Mouse (Mus musculus) stomach, postnatal 0 days (tissue): ENCODE results near the gene Sergef. TPM values are rescaled to one million over a fixed set of nuclear protein-coding genes. Genes with fewer than 3 reads are reported as not detected.

Experiments
- ATAC-seq: fragments of 200-750 bp; cut with Nextera tagmentation; 2 replicates; pipeline ENCODE4 v1.8.0; 2017; ENCODE audit not compliant: low FRiP score, low TSS enrichment
- DNase-seq: peaks from one replicate; pipeline ENCODE4 v3.0.0-alpha.2; 2016; ENCODE audit warnings: low spot score
- H3K27ac ChIP-seq: fragments of 300-500 bp; sonication (generic); replicated peaks from 2 replicates; pipeline ENCODE4 v1.5.1; 2014; ENCODE audit warnings: mild to moderate bottlenecking, control low read depth
- H3K27me3 ChIP-seq: fragments of 300-500 bp; sonication (generic); 2 replicates; pipeline ENCODE4 v1.6.1; 2014; ENCODE audit warnings: low read length; ENCODE audit not compliant: control insufficient read depth, insufficient read depth
- H3K36me3 ChIP-seq: fragments of 300-500 bp; sonication (generic); 2 replicates; pipeline ENCODE4 v1.6.1; 2014; ENCODE audit warnings: low read length, mixed read lengths; ENCODE audit not compliant: control insufficient read depth, insufficient read depth
- H3K4me1 ChIP-seq: fragments of 300-500 bp; sonication (generic); replicated peaks from 2 replicates; pipeline ENCODE4 v1.6.1; 2014; ENCODE audit warnings: antibody characterized with exemption; ENCODE audit not compliant: control insufficient read depth, insufficient read depth
- H3K4me2 ChIP-seq: fragments of 300-500 bp; sonication (generic); replicated peaks from 2 replicates; pipeline ENCODE4 v1.6.1; 2014; ENCODE audit warnings: low read depth, mild to moderate bottlenecking, control low read depth, moderate library complexity
- H3K4me3 ChIP-seq: fragments of 300-500 bp; sonication (generic); 2 replicates; pipeline ENCODE4 v1.5.1; 2014; ENCODE audit warnings: low read depth, low read length, control low read depth
- H3K9ac ChIP-seq: fragments of 300-500 bp; sonication (generic); 2 replicates; pipeline ENCODE4 v1.6.1; 2014; ENCODE audit warnings: mild to moderate bottlenecking, low read length, control low read depth, mixed read lengths
- H3K9me3 ChIP-seq: fragments of 300-500 bp; sonication (generic); 2 replicates; pipeline ENCODE4 v1.6.1; 2016; ENCODE audit warnings: low read length; ENCODE audit not compliant: control insufficient read depth
- CTCF ChIP-seq: IDR thresholded peaks from 2 replicates; pipeline ENCODE4 v1.5.1; 2016; ENCODE audit warnings: antibody characterized with exemption, low read depth, mild to moderate bottlenecking, moderate library complexity
- EP300 ChIP-seq: optimal IDR thresholded peaks from 2 replicates; pipeline ENCODE3; 2016; ENCODE audit warnings: antibody characterized with exemption
- WGBS: fragments of 180-500 bp; shearing (Covaris S2); extraction: QIAGEN DNeasy Blood & Tissue Kit; methylation state at CpG from one replicate; pipeline ENCODE4 v1.1.7; 2014; 5-methylcytosine and 5-hydroxymethylcytosine counted together
- polyA plus RNA-seq: library from polyadenylated mRNA; unstranded; fragments of >200 nt; fragmentation: Nextera tagmentation; extraction: Ambion mirVana; gene quantifications from 2 replicates; pipeline ENCODE4 v1.2.1, GENCODE M21; 2015

The Sergef gene
- polyA plus RNA-seq, 1 experiment from 2014 or later: 11.4 TPM

- no peaks in the 10 kb centered on the region for H3K9me3 ChIP-seq
- H3K27me3 ChIP-seq: no peaks in the 10 kb centered on the region
- no peak overlapping the region for H3K9ac ChIP-seq
- no peak for TF ChIP-seq EP300
- TF ChIP-seq CTCF: no peak
- H3K36me3 ChIP-seq: no peaks in the 10 kb centered on the region
- H3K4me3 ChIP-seq: no peak overlapping the region
- no peak; the same call in 1 of the 2 replicates for ATAC-seq
- WGBS: 62% methylated on average over 8 of the region's 8 CpGs
- H3K4me2 ChIP-seq: no peak overlapping the region
- no peak for DNase-seq
- H3K4me1 ChIP-seq: no peaks in the 10 kb centered on the region
- H3K27ac ChIP-seq: no peak overlapping the region
Observed at GRCm38 (mm10) chr7:46607031-46607426, 32.6 kb downstream of the Sergef start.

DNA sequence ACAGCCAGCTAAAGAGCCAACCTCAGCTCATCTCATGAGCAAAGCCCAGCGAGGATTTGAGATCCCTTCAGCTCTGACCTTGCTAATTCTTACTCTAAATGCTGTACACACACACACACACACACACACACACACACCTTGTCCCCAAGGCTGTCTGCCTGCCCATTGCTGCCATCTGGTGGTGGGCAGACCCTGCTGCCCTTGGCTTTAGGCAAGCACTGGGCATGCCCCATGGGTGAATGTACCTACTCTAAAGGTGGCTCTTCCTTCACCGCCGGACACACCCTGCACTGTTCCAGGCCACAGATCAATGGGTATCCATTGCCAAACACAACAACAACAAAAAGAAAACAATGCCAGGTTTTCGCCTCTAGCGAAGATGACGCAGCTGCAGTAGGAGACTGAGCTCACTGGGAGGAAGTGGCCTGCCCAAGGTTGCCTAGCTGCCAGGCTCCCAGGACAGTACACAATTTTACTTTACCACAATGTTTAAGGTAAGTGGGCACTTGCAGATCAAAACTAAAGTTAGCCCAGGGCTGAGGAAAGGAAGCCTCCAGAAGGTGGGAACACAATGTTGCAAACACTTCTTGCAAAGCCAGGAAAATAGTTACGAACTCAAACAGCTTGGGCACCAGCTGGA lies 33.1 kb downstream of the Sergef start:
- ATAC-seq: no peak

GRCm38 (mm10) chr7:46603051-46603450 lies 36.6 kb downstream of the Sergef start:
- H3K9ac ChIP-seq: no peak overlapping the region
- no peak overlapping the region for H3K27ac ChIP-seq
- no peaks in the 10 kb centered on the region for H3K36me3 ChIP-seq
- H3K4me1 ChIP-seq: no peaks in the 10 kb centered on the region
- ATAC-seq (no peak), DNase-seq (no peak)
- H3K4me3 ChIP-seq: no peak overlapping the region
- H3K9me3 ChIP-seq: no peaks in the 10 kb centered on the region
- no peaks in the 10 kb centered on the region for H3K27me3 ChIP-seq
- TF ChIP-seq EP300 (no peak), CTCF (no peak)
- H3K4me2 ChIP-seq: no peak overlapping the region
- WGBS: 88% methylated on average over 7 of the region's 7 CpGs

More for the DNA sequence above, 33.1 kb downstream of the Sergef start:
- TF ChIP-seq EP300: no peak
- peak; percentile 94 for TF ChIP-seq CTCF
- Histone ChIP-seq H3K36me3 (no peaks in the 10 kb centered on the region), H3K9me3 (no peaks in the 10 kb centered on the region), H3K4me1 (no peaks in the 10 kb centered on the region), H3K9ac (no peak overlapping the region), H3K27ac (no peak overlapping the region), H3K27me3 (no peaks in the 10 kb centered on the region), H3K4me3 (no peak overlapping the region), H3K4me2 (no peak overlapping the region)
- WGBS: 78% methylated on average over 7 of the region's 7 CpGs
- DNase-seq: peak; percentile 79

DNA sequence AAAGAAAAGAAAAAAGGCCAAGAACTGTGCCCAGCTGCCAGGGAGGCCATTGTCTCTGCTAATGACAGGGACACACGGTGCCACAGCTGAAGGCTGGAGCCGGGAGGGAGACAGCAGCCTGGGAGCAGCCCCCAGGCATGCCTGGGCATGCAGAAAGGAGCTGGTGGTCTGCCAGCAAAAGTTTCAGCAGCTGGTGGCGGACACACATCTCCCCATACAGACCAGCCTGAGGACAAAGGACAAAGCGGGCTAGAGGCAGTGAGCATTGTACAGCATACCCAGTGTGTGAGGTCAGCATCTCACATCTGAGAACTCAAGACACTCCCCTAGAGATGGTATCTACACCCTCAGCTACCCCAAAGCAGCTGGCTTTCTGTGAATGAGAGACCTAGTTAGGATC lies 37.5 kb downstream of the Sergef start:
- H3K4me2 ChIP-seq: no peak overlapping the region
- H3K27me3 ChIP-seq: no peaks in the 10 kb centered on the region
- no peaks in the 10 kb centered on the region for H3K4me1 ChIP-seq
- H3K9me3 ChIP-seq: no peaks in the 10 kb centered on the region
- H3K4me3 ChIP-seq: no peak overlapping the region
- no peak overlapping the region for H3K27ac ChIP-seq
- H3K36me3 ChIP-seq: no peaks in the 10 kb centered on the region
- WGBS: 51% methylated on average over 4 of the region's 4 CpGs
- TF ChIP-seq CTCF: no peak
- no peak for TF ChIP-seq EP300
- no peak overlapping the region for H3K9ac ChIP-seq
- DNase-seq: no peak
- ATAC-seq: no peak

GRCm38 (mm10) chr7:46601097-46601496 lies 38.5 kb downstream of the Sergef start:
- 67% methylated on average over 5 of the region's 5 CpGs for WGBS
- no peaks in the 10 kb centered on the region for H3K9me3 ChIP-seq
- DNase-seq (no peak), ATAC-seq (no peak)
- H3K27ac ChIP-seq: no peak overlapping the region
- no peaks in the 10 kb centered on the region for H3K27me3 ChIP-seq
- no peaks in the 10 kb centered on the region for H3K36me3 ChIP-seq
- H3K9ac ChIP-seq: no peak overlapping the region
- H3K4me3 ChIP-seq: no peak overlapping the region
- H3K4me1 ChIP-seq: no peaks in the 10 kb centered on the region
- no peak overlapping the region for H3K4me2 ChIP-seq
- TF ChIP-seq CTCF (no peak), EP300 (no peak)

DNA sequence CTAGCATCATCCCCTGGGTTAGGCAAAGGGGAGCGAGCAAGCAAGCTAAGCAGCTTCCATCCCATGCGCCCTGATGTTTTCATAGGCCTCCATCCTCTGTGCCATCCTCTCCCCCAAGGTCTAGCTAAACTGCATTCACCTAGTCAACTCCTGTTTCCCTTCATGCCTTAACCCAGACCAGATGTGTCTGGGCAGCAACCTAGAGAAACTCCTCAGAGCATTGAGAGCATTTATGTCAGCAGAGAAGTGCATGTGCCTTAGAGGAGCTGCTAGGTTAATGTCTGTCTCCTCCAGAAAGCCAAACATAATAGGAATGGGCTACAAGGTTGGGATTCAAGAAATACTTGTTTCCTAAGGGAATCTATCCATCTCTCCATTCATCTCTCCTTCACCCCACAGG lies 42.6 kb downstream of the Sergef start:
- DNase-seq (no peak), ATAC-seq (no peak)
- Histone ChIP-seq H3K36me3 (no peaks in the 10 kb centered on the region), H3K9ac (no peak overlapping the region), H3K27me3 (no peaks in the 10 kb centered on the region), H3K9me3 (no peaks in the 10 kb centered on the region), H3K4me2 (no peak overlapping the region), H3K27ac (no peak overlapping the region), H3K4me3 (no peak overlapping the region), H3K4me1 (no peaks in the 10 kb centered on the region)
- WGBS: 94% methylated on average over 2 of the region's 2 CpGs
- TF ChIP-seq CTCF (no peak), EP300 (no peak)
